Mouse (Mus musculus) fat pad, adult 2 months (tissue): Measurements from ENCODE around the gene Hnrnpl.

ENCODE experiments used
- DNase-seq: peaks from one replicate; pipeline ENCODE4 v3.0.0-alpha.2; 2011; ENCODE audit warnings: low read depth, low spot score; ENCODE audit errors: extremely low read depth

The Hnrnpl gene

GRCm38 (mm10) chr7:28826402-28826772 lies 18.0 kb downstream of the Hnrnpl start:
- DNase-seq, result no peak

GRCm38 (mm10) chr7:28827338-28827737 lies 19.0 kb downstream of the Hnrnpl start:
- DNase-seq, result peak; percentile 84

- DNase-seq, result no peak
Measured at GRCm38 (mm10) chr7:28829821-28830220, 21.5 kb downstream of the Hnrnpl start.

GRCm38 (mm10) chr7:28830981-28831380 lies 22.6 kb downstream of the Hnrnpl start:
- no peak for DNase-seq

GRCm38 (mm10) chr7:28831411-28832125 lies 23.2 kb downstream of the Hnrnpl start:
- DNase-seq, result no peak

GRCm38 (mm10) chr7:28832137-28832536 lies 23.8 kb downstream of the Hnrnpl start:
- no peak for DNase-seq

GRCm38 (mm10) chr7:28833723-28834347 lies 25.5 kb downstream of the Hnrnpl start, which contains the start of gene Lgals4:
TSS of gene Lgals4 (plus strand) at chr7:28833854.
- DNase-seq, result no peak

- DNase-seq, result no peak
Measured at GRCm38 (mm10) chr7:28836936-28837335, 28.6 kb downstream of the Hnrnpl start.

GRCm38 (mm10) chr7:28838331-28838730 lies 30.0 kb downstream of the Hnrnpl start:
- DNase-seq, result peak; percentile 92

GRCm38 (mm10) chr7:28847273-28847672 lies 38.9 kb downstream of the Hnrnpl start:
- no peak for DNase-seq

GRCm38 (mm10) chr7:28849700-28850236 lies 41.4 kb downstream of the Hnrnpl start:
- DNase-seq, result peak; percentile 97

GRCm38 (mm10) chr7:28850642-28851041 lies 42.3 kb downstream of the Hnrnpl start:
- no peak for DNase-seq

GRCm38 (mm10) chr7:28859953-28860352 lies 51.6 kb downstream of the Hnrnpl start:
- no peak for DNase-seq

GRCm38 (mm10) chr7:28860898-28861297 lies 52.6 kb downstream of the Hnrnpl start:
- DNase-seq, result no peak

- peak; percentile 58 for DNase-seq
Measured at GRCm38 (mm10) chr7:28862817-28863499, 54.6 kb downstream of the Hnrnpl start.

- DNase-seq, result no peak
Measured at GRCm38 (mm10) chr7:28863540-28863939, 55.2 kb downstream of the Hnrnpl start, which contains the start of gene Lgals7. TSS of gene Lgals7 (plus strand) at chr7:28863853.

GRCm38 (mm10) chr7:28864288-28864750 lies 56.0 kb downstream of the Hnrnpl start:
- DNase-seq, result peak; percentile 68

- no peak for DNase-seq
Measured at GRCm38 (mm10) chr7:28865481-28866300, 57.4 kb downstream of the Hnrnpl start.

GRCm38 (mm10) chr7:28866769-28867507 lies 58.6 kb downstream of the Hnrnpl start:
- peak; percentile 73 for DNase-seq
